Mouse (Mus musculus): ENCODE data around the gene Vmn1r26.
"Not testable (repeated sequence)": the region's sequence is repeated elsewhere in the genome, so short reads cannot be mapped to it uniquely, and the experiment has no call there.

GRCm38 (mm10) chr6:57961403-57961802, 53.6 kb downstream of the Vmn1r26 start, which contains the start of gene Vmn1r24:
- TF ChIP-seq POLR2A (IDR thresholded peaks at IDR 0.05; ENCODE audit: control insufficient read depth in 1 of 2, insufficient read depth in 1 of 2, low read depth in 1 of 2, low read length in 2 of 2, poor library complexity in 1 of 2); CTCF (IDR thresholded peaks at IDR 0.05 in 2 of 3, conservative IDR thresholded peaks at IDR 0.05 in 1 of 3; ENCODE audit: control insufficient read depth in 1 of 3, insufficient read depth in 1 of 3, low read depth in 2 of 3, low read length in 3 of 3, poor library complexity in 1 of 3, severe bottlenecking in 1 of 3); ZNF384 (IDR thresholded peaks at IDR 0.05; ENCODE audit: low read depth, low read length); MAX (IDR thresholded peaks at IDR 0.05; ENCODE audit: low read length); E2F4 (IDR thresholded peaks at IDR 0.05; ENCODE audit: borderline replicate concordance, low read depth, low read length); NRF1 (IDR thresholded peaks at IDR 0.05; ENCODE audit: insufficient read depth, low read depth, low read length, poor library complexity, severe bottlenecking): not testable (repeated sequence)
